Mouse (Mus musculus): Measurements from ENCODE around the gene Gm20388.
A peak's percentile ranks its signal among the peaks of the same experiment; 100 is the strongest.

GRCm38 (mm10) chr8:122284203-122284658 lies 2373.6 kb downstream of the Gm20388 start:
- peak; percentile 51 for TF ChIP-seq CTCF (IDR thresholded peaks at IDR 0.05; ENCODE audit: low read depth)
- TF ChIP-seq EP300 (optimal IDR thresholded peaks at IDR 0.05): no peak
